Mouse (Mus musculus) E14TG2a.4 (cell line): Measurements from ENCODE around the gene Igfbp1.

ENCODE experiments used
- CTCF ChIP-seq: conservative IDR thresholded peaks from 2 replicates; pipeline ENCODE4 v1.5.1; 2014; ENCODE audit warnings: low read length
- NANOG ChIP-seq: IDR thresholded peaks from 2 replicates; pipeline ENCODE4 v1.6.1; 2014; ENCODE audit warnings: borderline replicate concordance, low read length, mixed read lengths
- POU5F1 ChIP-seq: IDR thresholded peaks from 2 replicates; pipeline ENCODE4 v1.6.1; 2014; ENCODE audit warnings: low read length, borderline replicate concordance

DNA sequence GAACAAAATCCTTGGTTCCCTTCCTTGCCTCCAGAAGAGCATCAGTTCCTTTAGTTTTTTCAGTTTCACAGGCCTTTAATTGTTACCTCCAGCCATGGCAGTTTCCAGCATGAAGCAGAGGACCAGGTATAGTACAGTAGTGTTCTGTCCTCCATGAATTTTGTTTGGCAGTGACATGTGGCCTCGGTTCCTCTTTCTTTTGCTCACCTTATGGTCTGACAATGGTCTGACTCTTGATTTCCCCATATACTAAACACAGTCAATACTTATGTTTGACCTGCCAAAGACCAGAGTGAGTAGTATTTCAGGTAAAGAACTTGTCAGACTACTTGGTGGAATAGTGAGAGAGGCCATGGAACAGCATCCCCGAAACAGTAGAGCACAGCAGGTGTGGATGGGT, 39.2 kb downstream of the Igfbp1 start:
- TF ChIP-seq CTCF = no peak
- no peak for TF ChIP-seq NANOG
- no peak for TF ChIP-seq POU5F1
